Comparison of ENCODE assay signal across 8 mouse cellular contexts in the genomic region with DNA sequence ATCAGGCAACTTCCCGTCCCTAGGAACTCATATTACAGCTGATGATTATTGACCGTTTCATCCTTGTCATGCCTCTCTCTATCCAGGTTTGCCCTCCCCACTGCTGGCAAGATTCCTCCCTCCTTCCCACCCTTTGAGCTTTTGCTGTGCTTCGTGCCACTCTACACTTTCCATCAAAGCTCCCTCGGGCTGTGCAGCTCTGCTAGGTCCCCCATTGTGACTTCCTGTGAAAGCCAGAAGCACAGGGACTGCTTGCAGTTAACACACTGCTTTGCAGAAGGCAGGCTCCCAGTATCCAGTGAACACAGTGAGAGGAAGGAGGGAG.
DNase-seq lines count a peak whose midpoint lies in the region; ATAC-seq and TF ChIP-seq lines count a peak whose summit lies in the region.

No protein-coding gene starts in this region.

- ATAC-seq in heart, embryonic 16.5 days (replicated peaks; ENCODE audit: extremely low read depth, insufficient read depth, low FRiP score), result no peak
- 0 out of 2 replicates have a peak, but pooled peaks have one; percentile 44 for ATAC-seq in midbrain, embryonic 16.5 days

- no peak overlapping the region for H3K9ac ChIP-seq in heart, embryonic 16.5 days (ENCODE audit: low read length)
- H3K9ac ChIP-seq in midbrain, embryonic 16.5 days (ENCODE audit: low read depth, low read length), result no peak overlapping the region

- DNase-seq in heart, adult 11 months, result peak; percentile 96
- no peak for DNase-seq in heart, adult 18-20 months
- DNase-seq in kidney, postnatal 14 days, result peak; percentile 21
- DNase-seq in kidney, postnatal 36 days, result no peak
- no peak for DNase-seq in layer of hippocampus, adult 2 months (ENCODE audit: low spot score in 2 of 2)
- DNase-seq in adrenal gland, adult 18-20 months (ENCODE audit: low spot score in 2 of 2), result no peak

- no peak overlapping the region for H3K4me3 ChIP-seq in heart, embryonic 16.5 days (ENCODE audit: low read length)
- no peak overlapping the region for H3K4me3 ChIP-seq in midbrain, embryonic 16.5 days (ENCODE audit: low read depth, low read length)
- no peak overlapping the region for H3K4me3 ChIP-seq in layer of hippocampus, adult 2 months

- no peak overlapping the region for H3K4me2 ChIP-seq in heart, embryonic 16.5 days (ENCODE audit: low read depth, low read length)
- H3K4me2 ChIP-seq in midbrain, embryonic 16.5 days (ENCODE audit: low read length), result no peak overlapping the region

- no peaks in the 10 kb centered on the region for H3K9me3 ChIP-seq in heart, embryonic 16.5 days (replicated peaks; ENCODE audit: control insufficient read depth, low read length)
- H3K9me3 ChIP-seq in midbrain, embryonic 16.5 days (replicated peaks; ENCODE audit: control insufficient read depth, low read length, poor library complexity, severe bottlenecking), result no peaks in the 10 kb centered on the region

- TF ChIP-seq CTCF in layer of hippocampus, adult 2 months (conservative IDR thresholded peaks at IDR 0.05), result no peak

- H3K27ac ChIP-seq in heart, embryonic 16.5 days (ENCODE audit: low read length), result peak overlapping the region; percentile 90
- H3K27ac ChIP-seq in midbrain, embryonic 16.5 days (ENCODE audit: low read length), result no peak overlapping the region
- no peak overlapping the region for H3K27ac ChIP-seq in layer of hippocampus, adult 2 months

- peaks cover 45% of the 10 kb centered on the region for H3K4me1 ChIP-seq in heart, embryonic 16.5 days (ENCODE audit: control insufficient read depth, insufficient read depth, low read length)
- H3K4me1 ChIP-seq in midbrain, embryonic 16.5 days (ENCODE audit: control insufficient read depth, insufficient read depth, low read length), result peaks cover 9% of the 10 kb centered on the region

- no peaks in the 10 kb centered on the region for H3K36me3 ChIP-seq in heart, embryonic 16.5 days (ENCODE audit: control insufficient read depth, insufficient read depth)
- no peaks in the 10 kb centered on the region for H3K36me3 ChIP-seq in midbrain, embryonic 16.5 days (ENCODE audit: control insufficient read depth, insufficient read depth, low read length)

- 44% methylated on average over 4 of the region's 4 CpGs for WGBS in heart, embryonic 16.5 days
- 57% methylated on average over 4 of the region's 4 CpGs for WGBS in midbrain, embryonic 16.5 days

- H3K27me3 ChIP-seq in heart, embryonic 16.5 days (ENCODE audit: control insufficient read depth, insufficient read depth, low read length), result no peaks in the 10 kb centered on the region
- no peaks in the 10 kb centered on the region for H3K27me3 ChIP-seq in midbrain, embryonic 16.5 days (ENCODE audit: control insufficient read depth, insufficient read depth, low read depth, low read length)

Comparison
In these comparisons a context has a peak if more than half of its experiments do, and no peak if none do; other contexts are left out.
1. DNase-seq: peak in heart, adult 11 months (single experiment) and kidney, postnatal 14 days (single experiment); none in heart, adult 18-20 months (0 of 2), kidney, postnatal 36 days (0 of 2), layer of hippocampus, adult 2 months (0 of 2) and adrenal gland, adult 18-20 months (0 of 2).